Comparison of ENCODE assay signal across 8 mouse cellular contexts in the genomic region with DNA sequence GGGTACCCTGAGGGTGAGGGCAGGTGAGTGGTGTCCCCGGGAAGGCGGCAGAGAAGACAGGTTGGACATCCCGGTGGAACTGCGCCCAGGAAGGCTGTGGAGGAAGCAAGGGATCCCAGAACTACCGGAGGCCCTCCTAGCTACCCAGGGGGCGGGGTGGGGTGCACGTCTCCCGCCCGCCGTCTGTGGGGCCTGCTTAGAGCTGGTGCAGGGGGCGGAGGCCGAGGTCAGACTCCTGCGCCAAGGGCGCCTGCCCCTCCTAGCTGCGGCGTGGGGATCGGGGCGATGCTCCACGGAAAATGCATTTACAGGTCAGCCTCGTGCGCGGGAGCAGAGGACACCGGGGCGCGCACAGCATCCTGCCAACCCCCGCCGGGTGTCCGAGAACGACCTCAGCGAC. TPM values are rescaled to one million over a fixed set of nuclear protein-coding genes. Genes with fewer than 3 reads are reported as not detected.
DNase-seq lines count a peak whose midpoint lies in the region; ATAC-seq and TF ChIP-seq lines count a peak whose summit lies in the region.

No protein-coding gene starts in this region.

- intact Hi-C loops in heart, postnatal 10 days (cut with DNase I) = loop anchor here (2.0 kb wide), 1 partner anchor 31 kb away; a partner anchor contains a TSS

- peak overlapping the region; percentile 36 for H3ac ChIP-seq in myocyte (ENCODE audit: control insufficient read depth, insufficient read length)

- DNase-seq in heart, adult 11 months = peak; percentile 96
- no peak for DNase-seq in heart, postnatal 10 days
- DNase-seq in forebrain, embryonic 10.5 days (ENCODE audit: extremely low spot score, low spot score) = no peak
- DNase-seq in c-Kit-positive CD71-positive TER-119-positive erythroid progenitor cells, embryonic 14.5 days (ENCODE audit: low spot score) = no peak
- DNase-seq in layer of hippocampus, postnatal 25 days (ENCODE audit: extremely low spot score in 1 of 2, low spot score in 1 of 2) = no peak

- no peak for TF ChIP-seq POLR2A in myocyte (IDR thresholded peaks at IDR 0.05; ENCODE audit: insufficient read length, low read depth)

- H3K79me2 ChIP-seq in myocyte (ENCODE audit: control insufficient read depth, insufficient read depth) = no peaks in the 10 kb centered on the region

- no peak for TF ChIP-seq CTCF in E14TG2a.4 (conservative IDR thresholded peaks at IDR 0.05; ENCODE audit: low read length)

- under 1% methylated on average over 28 of the region's 30 CpGs for WGBS in forebrain, embryonic 10.5 days
- under 1% methylated on average over 25 of the region's 30 CpGs for WGBS in limb, embryonic 12.5 days

- peak overlapping the region; percentile 81 for H3K9ac ChIP-seq in limb, embryonic 12.5 days (replicated peaks)

- 0 out of 2 replicates have a peak, but pooled peaks have one; percentile 13 for ATAC-seq in limb, embryonic 12.5 days (ENCODE audit: insufficient number of reproducible peaks, insufficient read depth, low FRiP score, low TSS enrichment, low read depth)

- H3K27ac ChIP-seq in forebrain, embryonic 10.5 days = peak overlapping the region; percentile 87
- peak overlapping the region; percentile 67 for H3K27ac ChIP-seq in limb, embryonic 12.5 days

- no peaks in the 10 kb centered on the region for H3K9me3 ChIP-seq in E14TG2a.4 (ENCODE audit: low read length)
- H3K9me3 ChIP-seq in forebrain, embryonic 10.5 days = no peaks in the 10 kb centered on the region
- H3K9me3 ChIP-seq in limb, embryonic 12.5 days = no peaks in the 10 kb centered on the region; the same call in 1 of the 2 replicates

- H3K27me3 ChIP-seq in E14TG2a.4 (ENCODE audit: insufficient read depth, low read length) (no peaks in the 10 kb centered on the region), myocyte (ENCODE audit: control insufficient read depth, insufficient read depth, insufficient read length) (no peaks in the 10 kb centered on the region)
- peaks cover 32% of the 10 kb centered on the region for H3K27me3 ChIP-seq in forebrain, embryonic 10.5 days (ENCODE audit: poor library complexity, severe bottlenecking)
- H3K27me3 ChIP-seq in limb, embryonic 12.5 days = peaks cover 5% of the 10 kb centered on the region; the same call in 1 of the 2 replicates

- peak overlapping the region; percentile 97 for H3K4me3 ChIP-seq in E14TG2a.4 (replicated peaks; ENCODE audit: low read length)
- H3K4me3 ChIP-seq in forebrain, embryonic 10.5 days = peak overlapping the region; percentile 78
- H3K4me3 ChIP-seq in limb, embryonic 12.5 days (replicated peaks) = peak overlapping the region; percentile 70
- H3K4me3 ChIP-seq in myocyte = peak overlapping the region; percentile 54

- peaks cover 83% of the 10 kb centered on the region for H3K4me1 ChIP-seq in E14TG2a.4 (replicated peaks; ENCODE audit: low read depth, low read length)
- peaks cover 55% of the 10 kb centered on the region for H3K4me1 ChIP-seq in forebrain, embryonic 10.5 days
- peaks cover 44% of the 10 kb centered on the region for H3K4me1 ChIP-seq in limb, embryonic 12.5 days (replicated peaks)

- H3K36me3 ChIP-seq in E14TG2a.4 (ENCODE audit: insufficient read depth, low read length) = peaks cover 71% of the 10 kb centered on the region
- peaks cover 7% of the 10 kb centered on the region for H3K36me3 ChIP-seq in forebrain, embryonic 10.5 days (replicated peaks)
- H3K36me3 ChIP-seq in limb, embryonic 12.5 days = peaks cover 6% of the 10 kb centered on the region
- no peaks in the 10 kb centered on the region for H3K36me3 ChIP-seq in myocyte (ENCODE audit: control insufficient read depth, insufficient read depth)

- peak overlapping the region; percentile 93 for H3K4me2 ChIP-seq in limb, embryonic 12.5 days
- peak overlapping the region; percentile 90 for H3K4me2 ChIP-seq in myocyte (ENCODE audit: low read depth)

TF ChIP-seq in myocyte, 11 proteins besides CTCF, POLR2A, EP300 and RAD21:
- TF ChIP-seq REST (IDR thresholded peaks at IDR 0.05; ENCODE audit: insufficient read depth, insufficient read length) (no peak), TCF3 (IDR thresholded peaks at IDR 0.05; ENCODE audit: insufficient read length, low read depth) (no peak), MYOG (IDR thresholded peaks at IDR 0.05; ENCODE audit: control insufficient read depth in 1 of 3, insufficient read depth in 1 of 3, insufficient read length in 2 of 3, low read depth in 2 of 3) (no peak), SRF (IDR thresholded peaks at IDR 0.05; ENCODE audit: control insufficient read depth, insufficient read length, low read depth) (no peak), MAX (IDR thresholded peaks at IDR 0.05; ENCODE audit: low read depth) (no peak), MYOD1 (IDR thresholded peaks at IDR 0.05; ENCODE audit: control insufficient read depth in 1 of 3, insufficient read length in 2 of 3, low read depth in 2 of 3) (no peak)

RNA-seq across cellular contexts. Expression of a gene that starts 0.4 kb away (rescaled TPM):
- 10 to 100 TPM; 35.0 to 40.5 TPM for total RNA-seq in heart, postnatal 10 days (2021)
- 19.4 and 21.1 TPM in 2 replicates for polyA plus RNA-seq in forebrain, embryonic 10.5 days (2016; fragmentation: Nextera tagmentation; extraction: Ambion mirVana)
- polyA plus RNA-seq in limb, embryonic 12.5 days (2016; fragmentation: Nextera tagmentation; extraction: Ambion mirVana) = 28.0 and 29.5 TPM in 2 replicates
- 16.3 TPM for polyA plus RNA-seq in myocyte (2012; fragmentation: generic; extraction: Trizol)
- total RNA-seq in layer of hippocampus, postnatal 25 days (2021) = 10 to 100 TPM; 12.1 to 12.4 TPM

RNA-seq across cellular contexts. Expression of a gene that starts 0.5 kb away (rescaled TPM):
- total RNA-seq in heart, postnatal 10 days (2021) = 1 to 10 TPM; 1.4 to 2.1 TPM
- polyA plus RNA-seq in forebrain, embryonic 10.5 days (2016; fragmentation: Nextera tagmentation; extraction: Ambion mirVana) = 1.6 and 2.0 TPM in 2 replicates
- 2.5 and 3.7 TPM in 2 replicates for polyA plus RNA-seq in limb, embryonic 12.5 days (2016; fragmentation: Nextera tagmentation; extraction: Ambion mirVana)
- polyA plus RNA-seq in myocyte (2012; fragmentation: generic; extraction: Trizol) = 0.25 TPM
- total RNA-seq in layer of hippocampus, postnatal 25 days (2021) = 1 to 10 TPM; 1.2 to 1.3 TPM

RNA-seq across cellular contexts. Expression of a gene that starts 14.6 kb away (rescaled TPM):
- 10 to 100 TPM; 24.1 to 25.4 TPM for total RNA-seq in heart, postnatal 10 days (2021)
- 37.2 and 39.1 TPM in 2 replicates for polyA plus RNA-seq in forebrain, embryonic 10.5 days (2016; fragmentation: Nextera tagmentation; extraction: Ambion mirVana)
- polyA plus RNA-seq in limb, embryonic 12.5 days (2016; fragmentation: Nextera tagmentation; extraction: Ambion mirVana) = 41.5 and 42.6 TPM in 2 replicates
- 41.0 TPM for polyA plus RNA-seq in myocyte (2012; fragmentation: generic; extraction: Trizol)
- total RNA-seq in layer of hippocampus, postnatal 25 days (2021) = 10 to 100 TPM; 62.3 to 65.9 TPM

RNA-seq across cellular contexts. Expression of a gene that starts 30.7 kb away (rescaled TPM):
- total RNA-seq in heart, postnatal 10 days (2021) = 10 to 100 TPM; 30.5 to 30.9 TPM
- 273 and 279 TPM in 2 replicates for polyA plus RNA-seq in forebrain, embryonic 10.5 days (2016; fragmentation: Nextera tagmentation; extraction: Ambion mirVana)
- polyA plus RNA-seq in limb, embryonic 12.5 days (2016; fragmentation: Nextera tagmentation; extraction: Ambion mirVana) = 145 and 149 TPM in 2 replicates
- polyA plus RNA-seq in myocyte (2012; fragmentation: generic; extraction: Trizol) = 137 TPM
- total RNA-seq in layer of hippocampus, postnatal 25 days (2021) = 10 to 100 TPM; 46.7 to 48.7 TPM

RNA-seq across cellular contexts. Expression of a gene that starts 38.4 kb away (rescaled TPM):
- total RNA-seq in heart, postnatal 10 days (2021) = 10 to 100 TPM; 27.5 to 30.1 TPM
- 78.4 and 78.7 TPM in 2 replicates for polyA plus RNA-seq in forebrain, embryonic 10.5 days (2016; fragmentation: Nextera tagmentation; extraction: Ambion mirVana)
- polyA plus RNA-seq in limb, embryonic 12.5 days (2016; fragmentation: Nextera tagmentation; extraction: Ambion mirVana) = 93.9 and 100 TPM in 2 replicates
- 27.9 TPM for polyA plus RNA-seq in myocyte (2012; fragmentation: generic; extraction: Trizol)
- total RNA-seq in layer of hippocampus, postnatal 25 days (2021) = 10 to 100 TPM; 36.6 to 44.4 TPM
